Mouse (Mus musculus): ENCODE results near the gene Atp2a3. TPM values are rescaled to one million over a fixed set of nuclear protein-coding genes. Genes with fewer than 3 reads are reported as not detected.

Atp2a3 gene
- polyA plus RNA-seq, 1 experiment from 2014 or later, result 23.5 TPM

DNA sequence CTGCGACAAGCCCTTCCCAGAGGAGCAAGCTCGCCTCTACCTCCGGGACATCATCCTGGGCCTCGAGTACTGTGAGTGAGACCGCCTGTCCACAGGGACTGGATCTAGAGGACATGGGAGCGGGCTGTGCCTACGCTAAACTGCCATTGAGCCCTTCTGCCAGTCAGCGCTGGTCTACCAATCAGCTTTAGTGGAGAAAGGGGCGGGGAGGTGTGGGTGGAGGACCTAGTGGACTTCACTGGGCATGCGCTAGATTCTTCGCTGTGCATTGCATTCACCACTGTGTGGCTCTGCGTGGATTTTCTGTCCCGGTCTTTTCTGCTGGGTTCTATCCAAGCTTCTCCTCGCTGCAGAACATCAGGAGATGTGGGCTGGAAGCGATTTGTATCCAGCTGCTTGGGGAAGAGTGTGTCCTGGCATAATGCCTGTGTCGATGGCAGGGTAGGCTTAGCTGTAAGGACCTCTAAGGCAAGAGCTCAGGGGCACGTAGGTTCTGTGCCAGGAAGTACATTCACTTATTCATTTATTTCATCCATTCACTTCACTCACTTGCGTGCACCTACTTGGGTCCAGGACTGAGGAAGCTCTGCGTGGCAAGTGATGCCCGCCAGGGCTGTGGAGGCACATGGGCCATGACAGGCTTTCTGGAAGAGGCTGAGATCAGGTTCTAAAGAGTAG lies 70.0 kb downstream of the Atp2a3 start:
- Histone ChIP-seq H3K36me3 (ENCODE audit: control insufficient read depth, insufficient read depth, low read length) (no peaks in the 10 kb centered on the region), H3K9ac (ENCODE audit: low read depth, low read length) (peak overlapping the region; percentile 39; the same call in 1 of the 2 replicates), H3K27ac (ENCODE audit: low read depth, low read length) (no peak overlapping the region), H3K4me1 (replicated peaks; ENCODE audit: control insufficient read depth, insufficient read depth, low read length) (0 out of 2 replicates have a peak, but pooled peaks cover 4% of the 10 kb centered on the region), H3K27me3 (replicated peaks; ENCODE audit: control insufficient read depth, insufficient read depth, low read length) (no peaks in the 10 kb centered on the region), H3K4me3 (ENCODE audit: low read depth, low read length) (peak overlapping the region; percentile 29), H3K4me2 (peak overlapping the region; percentile 60), H3K9me3 (ENCODE audit: control insufficient read depth, low read length) (no peaks in the 10 kb centered on the region)
- ATAC-seq (replicated peaks; ENCODE audit: low FRiP score) (peak; percentile 83), DNase-seq (ENCODE audit: low spot score) (peak; percentile 75)
- WGBS, result 37% methylated on average over 20 of the region's 20 CpGs

- ATAC-seq (replicated peaks; ENCODE audit: low FRiP score), result no peak
- Histone ChIP-seq H3K9ac (ENCODE audit: low read depth, low read length) (no peak overlapping the region), H3K4me1 (replicated peaks; ENCODE audit: control insufficient read depth, insufficient read depth, low read length) (0 out of 2 replicates have a peak, but pooled peaks cover 3% of the 10 kb centered on the region), H3K4me2 (no peak overlapping the region; the same call in 1 of the 2 replicates), H3K27me3 (replicated peaks; ENCODE audit: control insufficient read depth, insufficient read depth, low read length) (no peaks in the 10 kb centered on the region), H3K27ac (ENCODE audit: low read depth, low read length) (no peak overlapping the region), H3K4me3 (ENCODE audit: low read depth, low read length) (no peak overlapping the region), H3K9me3 (ENCODE audit: control insufficient read depth, low read length) (no peaks in the 10 kb centered on the region), H3K36me3 (ENCODE audit: control insufficient read depth, insufficient read depth, low read length) (no peaks in the 10 kb centered on the region)
- WGBS, result 74% methylated on average over 5 of the region's 5 CpGs
- no peak for DNase-seq (ENCODE audit: low spot score)
These were observed 70.6 kb downstream of the Atp2a3 start for GRCm38 (mm10) chr11:73031536-73031935.

- no peaks in the 10 kb centered on the region for H3K36me3 ChIP-seq (ENCODE audit: control insufficient read depth, insufficient read depth, low read length)
- no peaks in the 10 kb centered on the region for H3K27me3 ChIP-seq (replicated peaks; ENCODE audit: control insufficient read depth, insufficient read depth, low read length)
- WGBS, result 85% methylated on average over 7 of the region's 7 CpGs
- ATAC-seq (replicated peaks; ENCODE audit: low FRiP score) (no peak), DNase-seq (ENCODE audit: low spot score) (no peak)
- no peak overlapping the region for H3K4me3 ChIP-seq (ENCODE audit: low read depth, low read length)
- no peaks in the 10 kb centered on the region for H3K9me3 ChIP-seq (ENCODE audit: control insufficient read depth, low read length)
- no peak overlapping the region for H3K9ac ChIP-seq (ENCODE audit: low read depth, low read length)
- no peaks in the 10 kb centered on the region for H3K4me1 ChIP-seq (replicated peaks; ENCODE audit: control insufficient read depth, insufficient read depth, low read length)
- H3K4me2 ChIP-seq, result no peak overlapping the region
- no peak overlapping the region for H3K27ac ChIP-seq (ENCODE audit: low read depth, low read length)
These were observed 75.1 kb downstream of the Atp2a3 start for GRCm38 (mm10) chr11:73036077-73036476.

- Histone ChIP-seq H3K27ac (ENCODE audit: low read depth, low read length) (no peak overlapping the region), H3K4me3 (ENCODE audit: low read depth, low read length) (no peak overlapping the region), H3K27me3 (replicated peaks; ENCODE audit: control insufficient read depth, insufficient read depth, low read length) (no peaks in the 10 kb centered on the region), H3K9ac (ENCODE audit: low read depth, low read length) (no peak overlapping the region), H3K4me1 (replicated peaks; ENCODE audit: control insufficient read depth, insufficient read depth, low read length) (no peaks in the 10 kb centered on the region), H3K9me3 (ENCODE audit: control insufficient read depth, low read length) (no peaks in the 10 kb centered on the region), H3K36me3 (ENCODE audit: control insufficient read depth, insufficient read depth, low read length) (no peaks in the 10 kb centered on the region), H3K4me2 (no peak overlapping the region)
- 72% methylated on average over 6 of the region's 6 CpGs for WGBS
- DNase-seq (ENCODE audit: low spot score) (no peak), ATAC-seq (replicated peaks; ENCODE audit: low FRiP score) (no peak)
These were observed 75.9 kb downstream of the Atp2a3 start for GRCm38 (mm10) chr11:73036889-73037288.

DNA sequence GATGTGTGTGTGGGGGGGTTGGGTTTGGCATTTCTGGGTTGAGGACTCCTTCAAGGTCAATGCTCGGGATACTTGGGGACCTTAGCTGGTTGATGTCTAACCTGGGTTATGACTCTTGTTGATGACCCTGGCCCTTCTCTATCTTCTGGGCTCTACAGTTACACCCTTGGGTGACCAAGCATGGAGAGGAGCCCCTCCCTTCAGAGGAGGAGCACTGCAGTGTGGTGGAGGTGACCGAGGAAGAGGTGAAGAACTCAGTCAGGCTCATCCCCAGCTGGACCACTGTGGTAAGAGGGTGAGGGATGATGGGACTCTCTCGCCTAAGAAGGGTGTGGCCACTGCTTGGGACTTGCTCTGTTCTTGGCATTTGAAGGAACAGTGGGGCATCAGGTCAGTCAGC lies 76.7 kb downstream of the Atp2a3 start:
- Histone ChIP-seq H3K27ac (ENCODE audit: low read depth, low read length) (no peak overlapping the region), H3K27me3 (replicated peaks; ENCODE audit: control insufficient read depth, insufficient read depth, low read length) (no peaks in the 10 kb centered on the region), H3K9me3 (ENCODE audit: control insufficient read depth, low read length) (no peaks in the 10 kb centered on the region), H3K9ac (ENCODE audit: low read depth, low read length) (no peak overlapping the region), H3K36me3 (ENCODE audit: control insufficient read depth, insufficient read depth, low read length) (no peaks in the 10 kb centered on the region), H3K4me2 (no peak overlapping the region), H3K4me3 (ENCODE audit: low read depth, low read length) (no peak overlapping the region), H3K4me1 (replicated peaks; ENCODE audit: control insufficient read depth, insufficient read depth, low read length) (no peaks in the 10 kb centered on the region)
- no peak for ATAC-seq (replicated peaks; ENCODE audit: low FRiP score)
- no peak for DNase-seq (ENCODE audit: low spot score)
- WGBS, result 75% methylated on average over 3 of the region's 3 CpGs

- Histone ChIP-seq H3K27me3 (replicated peaks; ENCODE audit: control insufficient read depth, insufficient read depth, low read length) (no peaks in the 10 kb centered on the region), H3K36me3 (ENCODE audit: control insufficient read depth, insufficient read depth, low read length) (no peaks in the 10 kb centered on the region), H3K4me2 (no peak overlapping the region), H3K4me3 (ENCODE audit: low read depth, low read length) (no peak overlapping the region), H3K9ac (ENCODE audit: low read depth, low read length) (no peak overlapping the region), H3K9me3 (ENCODE audit: control insufficient read depth, low read length) (no peaks in the 10 kb centered on the region), H3K4me1 (replicated peaks; ENCODE audit: control insufficient read depth, insufficient read depth, low read length) (no peaks in the 10 kb centered on the region; the same call in 1 of the 2 replicates), H3K27ac (ENCODE audit: low read depth, low read length) (no peak overlapping the region)
- WGBS, result 59% methylated on average over 9 of the region's 9 CpGs
- ATAC-seq (replicated peaks; ENCODE audit: low FRiP score) (no peak; the same call in 1 of the 2 replicates), DNase-seq (ENCODE audit: low spot score) (no peak)
These were observed 78.3 kb downstream of the Atp2a3 start for GRCm38 (mm10) chr11:73039102-73039799.

Small RNA genes within 50 kb of the gene (microRNA-seq; reads per million reads assigned to microRNA genes)
- gene Gm44467 (ENCODE audit: borderline number of aligned reads), result not detected

Other genes starting within 250 kb of the Atp2a3 start
- 4.7 and 4.9 TPM in 2 replicates for gene Cyb5d2, start 165.0 kb upstream of the Atp2a3 start, polyA plus RNA-seq (2014; fragmentation: Nextera tagmentation; extraction: Ambion mirVana)
- 9.4 and 11.7 TPM in 2 replicates for gene Zzef1, start 164.9 kb upstream of the Atp2a3 start, polyA plus RNA-seq (2014; fragmentation: Nextera tagmentation; extraction: Ambion mirVana)
- 17.6 and 18.8 TPM in 2 replicates for gene P2rx1, start 37.9 kb downstream of the Atp2a3 start, polyA plus RNA-seq (2014; fragmentation: Nextera tagmentation; extraction: Ambion mirVana)
- 2.6 and 3.0 TPM in 2 replicates for gene Camkk1, start 57.8 kb downstream of the Atp2a3 start, polyA plus RNA-seq (2014; fragmentation: Nextera tagmentation; extraction: Ambion mirVana)
- gene Ncbp3, start 86.6 kb downstream of the Atp2a3 start, polyA plus RNA-seq (2014; fragmentation: Nextera tagmentation; extraction: Ambion mirVana), result 11.1 and 11.8 TPM in 2 replicates
- 0.43 and 0.60 TPM in 2 replicates for gene Itgae, start 129.4 kb downstream of the Atp2a3 start, polyA plus RNA-seq (2014; fragmentation: Nextera tagmentation; extraction: Ambion mirVana)
- gene Haspin, start 177.1 kb downstream of the Atp2a3 start, polyA plus RNA-seq (2014; fragmentation: Nextera tagmentation; extraction: Ambion mirVana), result 24.2 and 25.1 TPM in 2 replicates
- gene P2rx5, start 199.3 kb downstream of the Atp2a3 start, polyA plus RNA-seq (2014; fragmentation: Nextera tagmentation; extraction: Ambion mirVana), result 0.62 and 0.68 TPM in 2 replicates
- 145 and 148 TPM in 2 replicates for gene Emc6, start 215.9 kb downstream of the Atp2a3 start, polyA plus RNA-seq (2014; fragmentation: Nextera tagmentation; extraction: Ambion mirVana)
- gene Tax1bp3, start 215.9 kb downstream of the Atp2a3 start, polyA plus RNA-seq (2014; fragmentation: Nextera tagmentation; extraction: Ambion mirVana), result 81.1 and 85.3 TPM in 2 replicates
- gene Ctns, start 237.9 kb downstream of the Atp2a3 start, polyA plus RNA-seq (2014; fragmentation: Nextera tagmentation; extraction: Ambion mirVana), result 11.7 and 12.3 TPM in 2 replicates
- 2.6 and 2.7 TPM in 2 replicates for gene Shpk, start 238.3 kb downstream of the Atp2a3 start, polyA plus RNA-seq (2014; fragmentation: Nextera tagmentation; extraction: Ambion mirVana)